In the genomic region with DNA sequence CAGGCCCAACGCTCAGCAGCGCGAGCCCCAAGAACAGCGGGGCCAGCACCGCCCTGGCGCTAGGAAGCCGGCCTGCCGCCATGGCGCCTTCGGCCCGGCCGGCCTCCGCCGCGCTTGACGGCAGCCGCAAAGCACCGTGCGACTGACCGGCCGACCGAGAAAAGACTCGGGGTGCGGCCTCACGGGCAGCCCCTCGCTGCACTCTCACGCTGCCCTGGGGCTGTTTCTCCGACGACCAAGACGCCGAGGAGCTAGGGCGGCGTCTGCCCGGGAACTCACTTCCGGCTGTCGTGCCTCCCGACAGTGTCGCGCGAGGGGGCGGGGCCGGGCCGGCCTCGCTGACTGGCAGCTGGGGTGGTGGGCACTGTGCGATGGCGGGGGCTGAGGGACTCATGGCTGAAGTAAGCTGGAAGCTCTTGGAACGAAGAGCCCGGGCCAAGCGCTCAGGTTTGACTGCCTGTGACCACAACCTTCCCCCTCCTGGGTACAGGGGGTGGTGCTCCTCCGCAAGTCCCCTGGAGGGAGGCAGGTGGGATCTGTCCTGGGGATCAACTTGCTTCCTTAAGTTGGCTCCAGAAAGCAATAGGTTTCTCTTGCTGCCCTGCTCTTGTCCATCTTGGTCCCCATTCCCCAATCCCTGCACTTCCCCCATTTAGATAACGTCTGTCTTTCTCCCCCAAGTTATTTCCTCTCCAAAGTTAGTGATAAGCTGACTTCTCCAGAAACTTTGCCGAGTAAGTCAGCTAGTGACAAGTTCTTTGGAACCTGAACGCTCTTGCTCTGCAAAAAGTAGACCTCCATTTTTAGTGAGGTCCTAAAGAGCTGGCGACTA, we compare ENCODE assay signal across 8 mouse cellular contexts. TPM values are rescaled to one million over a fixed set of nuclear protein-coding genes. Genes with fewer than 3 reads are reported as not detected.
DNase-seq lines count a peak whose midpoint lies in the region; ATAC-seq and TF ChIP-seq lines count a peak whose summit lies in the region.

A gene (minus strand): TSS at position 265 of the 832 bp plus-strand sequence.
A gene (plus strand): TSS at position 303 of the 832 bp plus-strand sequence.

- H3K4me3 ChIP-seq in E14TG2a.4 (replicated peaks; ENCODE audit: low read length), result peak within 1 kb of the TSS; percentile 93
- peak within 1 kb of the TSS; percentile 84 for H3K4me3 ChIP-seq in forebrain, embryonic 13.5 days
- H3K4me3 ChIP-seq in liver, postnatal 0 days (ENCODE audit: low read depth, low read length), result peak within 1 kb of the TSS; percentile 85
- peak within 1 kb of the TSS; percentile 90 for H3K4me3 ChIP-seq in neural tube, embryonic 14.5 days (ENCODE audit: low read depth, low read length)

- H3K27ac ChIP-seq in forebrain, embryonic 13.5 days, result peak within 1 kb of the TSS; percentile 94
- H3K27ac ChIP-seq in liver, postnatal 0 days (ENCODE audit: low read depth), result peak within 1 kb of the TSS; percentile 100
- H3K27ac ChIP-seq in neural tube, embryonic 14.5 days (ENCODE audit: low read depth, low read length), result peak within 1 kb of the TSS; percentile 95

- peaks cover 20% of the 10 kb centered on the region for H3K4me1 ChIP-seq in E14TG2a.4 (replicated peaks; ENCODE audit: low read depth, low read length)
- H3K4me1 ChIP-seq in forebrain, embryonic 13.5 days, result peaks cover 18% of the 10 kb centered on the region
- H3K4me1 ChIP-seq in liver, postnatal 0 days (ENCODE audit: insufficient read depth), result peaks cover 18% of the 10 kb centered on the region
- peaks cover 12% of the 10 kb centered on the region for H3K4me1 ChIP-seq in neural tube, embryonic 14.5 days (ENCODE audit: control insufficient read depth, insufficient read depth, low read length)

- peak; percentile 79 for DNase-seq in c-Kit-positive CD71-positive TER-119-positive erythroid progenitor cells, embryonic 14.5 days (ENCODE audit: low spot score)
- peak; percentile 94 to 95 for DNase-seq in heart, postnatal 10 days
- peak; percentile 39 for DNase-seq in large intestine, adult 2 months (ENCODE audit: low read depth, low spot score)
- peak; percentile 93 for DNase-seq in liver, postnatal 0 days
- peak; percentile 97 for DNase-seq in testis, postnatal 10 days (ENCODE audit: low spot score)

- intact Hi-C loops in heart, postnatal 10 days (cut with DNase I), result loop anchor here (5.0 kb wide), 1 partner anchor 139 kb away; a partner anchor contains a TSS

- TF ChIP-seq EP300 in liver, postnatal 0 days (IDR thresholded peaks at IDR 0.05; ENCODE audit: low read depth), result no peak

- H3K9me3 ChIP-seq in E14TG2a.4 (ENCODE audit: low read length), result no peaks in the 10 kb centered on the region
- no peaks in the 10 kb centered on the region for H3K9me3 ChIP-seq in forebrain, embryonic 13.5 days (replicated peaks)
- no peaks in the 10 kb centered on the region for H3K9me3 ChIP-seq in liver, postnatal 0 days (ENCODE audit: low read length)
- H3K9me3 ChIP-seq in neural tube, embryonic 14.5 days (ENCODE audit: control insufficient read depth, low read length), result no peaks in the 10 kb centered on the region

- peak within 1 kb of the TSS; percentile 83 for H3K4me2 ChIP-seq in forebrain, embryonic 13.5 days
- peak within 1 kb of the TSS; percentile 83 for H3K4me2 ChIP-seq in liver, postnatal 0 days (ENCODE audit: low read depth, low read length)
- peak within 1 kb of the TSS; percentile 80 for H3K4me2 ChIP-seq in neural tube, embryonic 14.5 days (ENCODE audit: low read depth, low read length)

- peaks cover 15% of the 10 kb centered on the region for H3K36me3 ChIP-seq in E14TG2a.4 (ENCODE audit: insufficient read depth, low read length)
- H3K36me3 ChIP-seq in forebrain, embryonic 13.5 days (ENCODE audit: poor library complexity, severe bottlenecking), result peaks cover 8% of the 10 kb centered on the region; the same call in 1 of the 2 replicates
- 0 out of 2 replicates have a peak, but pooled peaks cover 2% of the 10 kb centered on the region for H3K36me3 ChIP-seq in liver, postnatal 0 days (replicated peaks; ENCODE audit: insufficient read depth, low read length)
- peaks cover 13% of the 10 kb centered on the region; the same call in 1 of the 2 replicates for H3K36me3 ChIP-seq in neural tube, embryonic 14.5 days (ENCODE audit: control insufficient read depth, insufficient read depth, low read length)

- no peaks in the 10 kb centered on the region for H3K27me3 ChIP-seq in E14TG2a.4 (ENCODE audit: insufficient read depth, low read length)
- H3K27me3 ChIP-seq in forebrain, embryonic 13.5 days, result no peaks in the 10 kb centered on the region
- H3K27me3 ChIP-seq in liver, postnatal 0 days (ENCODE audit: insufficient read depth, low read length), result no peaks in the 10 kb centered on the region
- H3K27me3 ChIP-seq in neural tube, embryonic 14.5 days (ENCODE audit: control insufficient read depth, insufficient read depth, low read length), result no peaks in the 10 kb centered on the region

- peak; percentile 99 for ATAC-seq in forebrain, embryonic 13.5 days
- ATAC-seq in liver, postnatal 0 days, result peak; percentile 93
- peak; percentile 98 for ATAC-seq in neural tube, embryonic 14.5 days (ENCODE audit: low read depth)

- TF ChIP-seq CTCF in E14TG2a.4 (conservative IDR thresholded peaks at IDR 0.05; ENCODE audit: low read length), result no peak
- no peak for TF ChIP-seq CTCF in liver, postnatal 0 days (IDR thresholded peaks at IDR 0.05; ENCODE audit: low read depth)

- under 1% methylated on average over 54 of the region's 54 CpGs for WGBS in forebrain, embryonic 13.5 days
- WGBS in large intestine, adult 2 months, result under 1% methylated on average over 54 of the region's 54 CpGs
- under 1% methylated on average over 49 of the region's 54 CpGs for WGBS in liver, postnatal 0 days (ENCODE audit: insufficient replicate concordance)
- WGBS in neural tube, embryonic 14.5 days, result 1% methylated on average over 46 of the region's 54 CpGs

- peak within 1 kb of the TSS; percentile 94 for H3K9ac ChIP-seq in forebrain, embryonic 13.5 days
- peak within 1 kb of the TSS; percentile 95 for H3K9ac ChIP-seq in liver, postnatal 0 days (replicated peaks)
- peak within 1 kb of the TSS; percentile 92 for H3K9ac ChIP-seq in neural tube, embryonic 14.5 days (replicated peaks; ENCODE audit: low read depth, low read length)

RNA-seq across cellular contexts. Expression of the first gene that starts in this region (rescaled TPM):
- 105 and 118 TPM in 2 replicates for polyA plus RNA-seq in forebrain, embryonic 13.5 days (2015; fragmentation: Nextera tagmentation; extraction: Ambion mirVana)
- 10 to 100 TPM; 50.2 to 55.4 TPM for total RNA-seq in heart, postnatal 10 days (2021)
- polyA plus RNA-seq in large intestine, adult 2 months (2012; rRNA removed), result 15.4 and 21.4 TPM in 2 replicates
- 25.5 and 26.2 TPM in 2 replicates for polyA plus RNA-seq in liver, postnatal 0 days (2015; fragmentation: Nextera tagmentation; extraction: Ambion mirVana)
- 245 and 254 TPM in 2 replicates for polyA plus RNA-seq in neural tube, embryonic 14.5 days (2014; fragmentation: Nextera tagmentation; extraction: Ambion mirVana)

RNA-seq across cellular contexts. Expression of the second gene that starts in this region (rescaled TPM):
- 31.9 and 38.8 TPM in 2 replicates for polyA plus RNA-seq in forebrain, embryonic 13.5 days (2015; fragmentation: Nextera tagmentation; extraction: Ambion mirVana)
- 10 to 100 TPM; 43.8 to 53.8 TPM for total RNA-seq in heart, postnatal 10 days (2021)
- 3.9 and 7.3 TPM in 2 replicates for polyA plus RNA-seq in large intestine, adult 2 months (2012; rRNA removed)
- 10.4 and 10.8 TPM in 2 replicates for polyA plus RNA-seq in liver, postnatal 0 days (2015; fragmentation: Nextera tagmentation; extraction: Ambion mirVana)
- polyA plus RNA-seq in neural tube, embryonic 14.5 days (2014; fragmentation: Nextera tagmentation; extraction: Ambion mirVana), result 49.3 and 52.8 TPM in 2 replicates

Comparison
In these comparisons a context has a peak if more than half of its experiments do, and no peak if none do; other contexts are left out.
1. Peak in every context shown above with its lines: DNase-seq, ATAC-seq, H3K4me3 ChIP-seq and H3K27ac ChIP-seq.
2. DNase-seq: peak in every context shown above with its lines; median percentile 97 in testis, postnatal 10 days; 94 in heart, postnatal 10 days; 93 in liver, postnatal 0 days; 79 in c-Kit-positive CD71-positive TER-119-positive erythroid progenitor cells, embryonic 14.5 days; 39 in large intestine, adult 2 months.